Mouse (Mus musculus) liver, embryonic 16.5 days (tissue): ENCODE measurements around the gene Olfr702. TPM values are rescaled to one million over a fixed set of nuclear protein-coding genes. Genes with fewer than 3 reads are reported as not detected.

ENCODE experiments used
- ATAC-seq: fragments of 200-750 bp; cut with Nextera tagmentation; 2 replicates; pipeline ENCODE4 v1.8.0; 2017; ENCODE audit warnings: low read depth, mild to moderate bottlenecking, moderate number of reproducible peaks, moderate library complexity
- H3K27ac ChIP-seq: fragments of 300-500 bp; sonication (generic); 2 replicates; pipeline ENCODE4 v1.5.1; 2014; ENCODE audit warnings: mild to moderate bottlenecking, low read length
- H3K27me3 ChIP-seq: fragments of 300-500 bp; sonication (generic); 2 replicates; pipeline ENCODE4 v1.6.1; 2014; ENCODE audit warnings: low read depth, low read length, mixed read lengths; ENCODE audit not compliant: control insufficient read depth, insufficient read depth
- H3K36me3 ChIP-seq: fragments of 300-500 bp; sonication (generic); 2 replicates; pipeline ENCODE4 v1.6.1; 2014; ENCODE audit warnings: mild to moderate bottlenecking; ENCODE audit not compliant: control insufficient read depth, insufficient read depth
- H3K4me1 ChIP-seq: fragments of 300-500 bp; sonication (generic); 2 replicates; pipeline ENCODE4 v1.6.1; 2014; ENCODE audit warnings: low read depth, low read length, mixed read lengths; ENCODE audit not compliant: control insufficient read depth
- H3K4me2 ChIP-seq: fragments of 300-500 bp; sonication (generic); 2 replicates; pipeline ENCODE4 v1.6.1; 2014; ENCODE audit warnings: low read depth, low read length, mixed read lengths
- H3K4me3 ChIP-seq: fragments of 300-500 bp; sonication (generic); 2 replicates; pipeline ENCODE4 v1.5.1; 2014; ENCODE audit warnings: low read depth, mild to moderate bottlenecking, low read length
- H3K9ac ChIP-seq: fragments of 300-500 bp; sonication (generic); 2 replicates; pipeline ENCODE4 v1.6.1; 2014; ENCODE audit warnings: low read depth, low read length
- H3K9me3 ChIP-seq: fragments of 300-500 bp; sonication (generic); replicated peaks from 2 replicates; pipeline ENCODE4 v1.6.1; 2016; ENCODE audit warnings: low read length; ENCODE audit not compliant: control insufficient read depth
- WGBS: fragments of 180-500 bp; shearing (Covaris S2); extraction: QIAGEN DNeasy Blood & Tissue Kit; methylation state at CpG from one replicate; pipeline ENCODE4 v1.1.7; 2014; ENCODE audit not compliant: insufficient replicate concordance; 5-methylcytosine and 5-hydroxymethylcytosine counted together
- polyA plus RNA-seq: library from polyadenylated mRNA; unstranded; fragments of >200 nt; fragmentation: Nextera tagmentation; extraction: Ambion mirVana; gene quantifications from 2 replicates; pipeline ENCODE4 v1.2.1, GENCODE M21; 2015

The Olfr702 gene
- polyA plus RNA-seq, result not detected in 2 replicates

DNA sequence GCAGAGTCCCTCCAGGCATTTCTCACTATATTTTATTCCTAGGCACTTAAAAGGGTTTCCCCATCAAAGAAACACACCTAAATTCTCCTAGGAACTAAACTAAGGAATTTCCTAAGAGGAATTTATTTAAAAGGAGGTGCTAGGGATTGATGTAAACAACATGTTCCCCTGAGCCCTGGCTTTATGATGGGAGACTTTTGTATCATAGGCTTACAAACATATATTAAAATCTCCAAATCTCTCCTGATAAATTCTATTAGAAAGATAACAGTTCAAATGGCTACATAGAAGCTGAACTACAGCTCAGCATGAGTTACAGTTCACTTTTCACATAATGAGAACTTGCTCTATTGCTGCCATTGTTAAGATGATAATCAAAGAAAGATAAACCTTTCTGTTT lies at the start of gene Olfr702:
Gene Olfr702 (minus strand): TSS at position 101 of the 400 bp plus-strand sequence.
- H3K4me2 ChIP-seq, result no peak within 1 kb of the TSS
- H3K9ac ChIP-seq, result no peak within 1 kb of the TSS
- no peaks in the 10 kb centered on the region for H3K27me3 ChIP-seq
- no peaks in the 10 kb centered on the region for H3K36me3 ChIP-seq
- ATAC-seq, result no peak
- H3K27ac ChIP-seq, result no peak within 1 kb of the TSS
- H3K4me3 ChIP-seq, result no peak within 1 kb of the TSS
- no peaks in the 10 kb centered on the region for H3K4me1 ChIP-seq
- H3K9me3 ChIP-seq, result no peaks in the 10 kb centered on the region

DNA sequence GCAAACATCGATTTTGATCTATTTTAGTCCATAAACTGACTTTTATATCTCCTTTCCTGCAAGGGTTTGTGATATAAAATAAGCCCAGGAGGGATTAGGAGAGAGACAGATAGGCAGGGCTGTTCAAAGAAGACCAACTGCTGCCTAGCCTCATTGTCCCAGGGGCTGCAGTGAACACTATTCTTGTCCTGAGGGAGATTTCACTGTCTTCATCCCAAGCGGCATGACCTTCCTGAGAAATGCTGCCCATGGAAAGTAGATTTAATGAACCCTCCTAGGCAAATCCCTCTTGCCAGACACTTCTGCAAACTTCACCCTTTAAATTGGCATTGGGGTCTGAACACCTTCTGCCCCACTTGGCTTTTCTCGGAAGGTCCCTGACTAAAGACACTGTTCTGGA lies 43.1 kb upstream of the Olfr702 start, which contains the start of gene Olfr705:
Gene Olfr705 (minus strand): TSS at position 101 of the 400 bp plus-strand sequence.
- no peak within 1 kb of the TSS for H3K9ac ChIP-seq
- no peak for ATAC-seq
- H3K9me3 ChIP-seq, result no peaks in the 10 kb centered on the region

DNA sequence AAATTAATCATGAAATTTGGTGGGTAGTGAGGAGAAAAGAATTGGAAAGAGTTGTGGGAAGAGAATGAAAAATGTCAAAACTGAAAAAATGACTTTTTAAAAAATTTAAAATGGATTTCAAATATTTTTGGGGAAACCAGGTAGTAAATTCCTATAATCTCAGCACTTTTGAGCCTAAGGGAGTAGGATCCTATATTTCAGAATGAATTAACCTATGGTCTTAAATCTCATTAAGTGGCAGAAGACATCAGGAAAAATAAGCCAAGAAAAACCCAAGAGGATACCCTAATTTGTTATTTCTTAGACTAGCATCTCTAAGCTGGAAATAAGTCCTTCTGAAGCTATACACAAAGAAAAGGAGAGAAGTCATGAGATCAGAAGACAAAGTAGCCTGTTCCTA lies 29.2 kb upstream of the Olfr702 start, which contains the start of gene Olfr704:
Gene Olfr704 (plus strand): TSS at position 301 of the 400 bp plus-strand sequence.
- H3K9ac ChIP-seq, result no peak within 1 kb of the TSS
- H3K9me3 ChIP-seq, result no peaks in the 10 kb centered on the region
- no peak within 1 kb of the TSS for H3K4me3 ChIP-seq
- no peaks in the 10 kb centered on the region for H3K27me3 ChIP-seq
- no peak within 1 kb of the TSS for H3K27ac ChIP-seq
- no peaks in the 10 kb centered on the region for H3K36me3 ChIP-seq
- H3K4me2 ChIP-seq, result no peak within 1 kb of the TSS
- no peak for ATAC-seq
- H3K4me1 ChIP-seq, result no peaks in the 10 kb centered on the region

More for the DNA sequence above, 43.1 kb upstream of the Olfr702 start, which contains the start of gene Olfr705:
- Histone ChIP-seq H3K4me3 (no peak within 1 kb of the TSS), H3K36me3 (no peaks in the 10 kb centered on the region), H3K27ac (no peak within 1 kb of the TSS), H3K4me1 (no peaks in the 10 kb centered on the region), H3K27me3 (no peaks in the 10 kb centered on the region), H3K4me2 (no peak within 1 kb of the TSS)
- WGBS, result 48% methylated on average over 3 of the region's 3 CpGs

DNA sequence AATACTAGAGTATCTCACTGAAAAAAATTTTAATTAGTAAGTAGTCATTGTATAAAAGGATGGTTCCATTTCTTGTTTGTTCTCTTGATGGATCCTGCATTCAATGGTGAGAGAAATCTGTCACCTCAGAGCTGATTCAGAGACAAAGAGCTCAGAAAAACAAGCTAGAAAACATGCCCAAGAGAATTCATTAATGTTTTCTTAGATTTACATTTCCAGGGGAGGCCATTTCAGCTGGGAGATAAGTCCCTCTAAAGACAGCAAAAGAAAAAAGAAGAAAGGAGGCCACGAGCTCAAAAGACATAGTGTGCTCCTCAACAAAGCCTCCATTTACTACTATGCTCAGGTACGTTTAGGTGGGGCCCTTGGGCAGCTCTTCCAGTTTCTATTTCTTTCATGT lies 9.4 kb upstream of the Olfr702 start, which contains the start of gene Olfr703:
Gene Olfr703 (plus strand): TSS at position 301 of the 400 bp plus-strand sequence.
- WGBS, result 35% methylated on average over 2 of the region's 2 CpGs
- no peaks in the 10 kb centered on the region for H3K4me1 ChIP-seq

DNA sequence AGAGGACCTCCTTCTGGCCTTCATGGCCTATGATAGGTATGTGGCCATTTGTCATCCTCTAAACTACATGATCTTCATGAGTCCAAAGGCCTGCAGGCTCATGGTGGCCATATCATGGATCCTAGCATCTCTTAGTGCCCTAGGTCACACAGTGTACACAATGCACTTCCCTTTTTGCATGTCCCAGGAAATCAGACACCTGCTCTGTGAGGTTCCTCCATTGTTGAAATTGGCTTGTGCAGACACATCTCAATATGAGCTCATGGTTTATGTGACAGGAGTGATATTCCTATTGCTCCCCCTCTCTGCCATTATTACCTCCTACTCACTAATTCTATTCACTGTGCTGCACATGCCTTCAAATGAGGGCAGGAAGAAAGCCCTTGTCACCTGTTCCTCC lies 15.3 kb downstream of the Olfr702 start:
- H3K4me1 ChIP-seq, result no peaks in the 10 kb centered on the region
- ATAC-seq, result no peak
- H3K36me3 ChIP-seq, result no peaks in the 10 kb centered on the region
- no peaks in the 10 kb centered on the region for H3K27me3 ChIP-seq
- no peaks in the 10 kb centered on the region for H3K9me3 ChIP-seq
- no peak overlapping the region for H3K4me3 ChIP-seq
- H3K4me2 ChIP-seq, result no peak overlapping the region
- no peak overlapping the region for H3K27ac ChIP-seq
- no peak overlapping the region for H3K9ac ChIP-seq

More for the DNA sequence above, 9.4 kb upstream of the Olfr702 start, which contains the start of gene Olfr703:
- Histone ChIP-seq H3K4me3 (no peak within 1 kb of the TSS), H3K36me3 (no peaks in the 10 kb centered on the region), H3K9ac (no peak within 1 kb of the TSS), H3K9me3 (no peaks in the 10 kb centered on the region), H3K27me3 (no peaks in the 10 kb centered on the region), H3K27ac (no peak within 1 kb of the TSS), H3K4me2 (no peak within 1 kb of the TSS)
- ATAC-seq, result no peak

DNA sequence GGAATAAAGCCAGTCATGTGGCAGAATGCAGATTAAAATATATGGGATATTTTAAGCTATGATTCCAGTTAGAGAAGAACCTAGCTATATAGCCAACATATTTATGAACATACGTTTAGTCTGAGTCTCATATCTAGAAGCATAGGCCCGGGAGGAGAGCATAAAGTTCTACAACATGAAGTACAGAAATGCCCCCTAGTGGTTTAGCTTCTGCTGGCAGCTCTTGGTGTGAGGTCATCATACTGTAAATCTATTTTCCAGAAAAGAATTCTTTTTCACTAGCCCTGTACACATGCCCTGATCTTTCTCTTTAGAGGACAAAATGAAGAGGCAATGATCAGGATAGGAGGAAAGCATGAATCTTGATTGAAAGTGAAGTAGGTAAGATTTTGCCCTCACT lies 17.9 kb downstream of the Olfr702 start:
- Histone ChIP-seq H3K27ac (no peak overlapping the region), H3K9me3 (no peaks in the 10 kb centered on the region), H3K4me1 (no peaks in the 10 kb centered on the region), H3K4me2 (no peak overlapping the region), H3K27me3 (no peaks in the 10 kb centered on the region), H3K9ac (no peak overlapping the region), H3K4me3 (no peak overlapping the region), H3K36me3 (no peaks in the 10 kb centered on the region)
- no peak for ATAC-seq
- WGBS, result 18% methylated on average over 2 of the region's 2 CpGs

DNA sequence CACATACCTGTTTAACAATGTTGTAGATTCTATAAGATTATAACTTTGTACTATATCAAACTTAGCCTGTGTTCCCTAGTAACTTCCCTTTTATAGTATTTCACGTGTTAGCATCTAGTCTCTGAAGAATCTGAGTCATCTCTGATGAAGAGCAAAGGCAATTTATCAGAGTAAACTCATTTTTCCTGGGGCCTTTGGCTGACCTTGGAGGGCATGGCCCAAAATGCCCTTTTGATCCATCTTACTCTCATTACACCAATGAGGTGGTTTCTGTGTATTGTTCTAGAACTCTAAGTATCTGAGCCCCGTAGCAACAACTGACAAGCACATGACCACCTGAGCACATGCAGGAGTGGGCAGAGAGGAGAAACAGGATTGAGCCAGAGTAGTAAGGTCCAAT lies 19.9 kb downstream of the Olfr702 start, which contains the start of gene Olfr701:
Gene Olfr701 (plus strand): TSS at position 301 of the 400 bp plus-strand sequence.
- Histone ChIP-seq H3K27ac (no peak within 1 kb of the TSS), H3K4me3 (no peak within 1 kb of the TSS), H3K36me3 (no peaks in the 10 kb centered on the region), H3K4me1 (no peaks in the 10 kb centered on the region), H3K9ac (no peak within 1 kb of the TSS), H3K9me3 (no peaks in the 10 kb centered on the region), H3K27me3 (no peaks in the 10 kb centered on the region), H3K4me2 (no peak within 1 kb of the TSS)
- WGBS, result 35% methylated on average over 2 of the region's 2 CpGs
- ATAC-seq, result no peak

DNA sequence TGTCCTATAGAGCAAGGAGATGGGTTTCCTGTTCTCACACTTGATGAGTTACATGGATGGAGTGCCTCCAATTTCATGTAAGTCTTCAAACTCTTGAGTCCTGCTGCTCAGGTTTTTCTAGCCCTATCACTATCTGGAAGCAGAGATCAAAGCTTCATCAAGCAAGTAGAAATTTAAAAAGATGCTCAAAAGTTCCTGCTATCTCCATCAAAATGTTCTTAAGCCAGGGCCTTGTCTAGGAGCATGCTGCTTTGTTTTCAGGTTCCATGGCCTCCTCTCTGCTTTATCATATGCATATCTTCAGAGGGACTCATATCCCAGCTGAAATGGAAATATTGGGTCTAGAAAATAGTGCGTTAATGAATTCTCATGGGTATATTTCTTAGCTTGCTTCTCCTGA lies 25.0 kb downstream of the Olfr702 start, which contains the start of gene Olfr700:
Gene Olfr700 (minus strand): TSS at position 101 of the 400 bp plus-strand sequence.
- Histone ChIP-seq H3K4me3 (no peak within 1 kb of the TSS), H3K36me3 (no peaks in the 10 kb centered on the region), H3K27ac (no peak within 1 kb of the TSS), H3K27me3 (no peaks in the 10 kb centered on the region), H3K4me2 (no peak within 1 kb of the TSS), H3K9ac (no peak within 1 kb of the TSS), H3K9me3 (no peaks in the 10 kb centered on the region), H3K4me1 (no peaks in the 10 kb centered on the region)
- 67% methylated on average over 1 of the region's 1 CpGs for WGBS
- ATAC-seq, result no peak

DNA sequence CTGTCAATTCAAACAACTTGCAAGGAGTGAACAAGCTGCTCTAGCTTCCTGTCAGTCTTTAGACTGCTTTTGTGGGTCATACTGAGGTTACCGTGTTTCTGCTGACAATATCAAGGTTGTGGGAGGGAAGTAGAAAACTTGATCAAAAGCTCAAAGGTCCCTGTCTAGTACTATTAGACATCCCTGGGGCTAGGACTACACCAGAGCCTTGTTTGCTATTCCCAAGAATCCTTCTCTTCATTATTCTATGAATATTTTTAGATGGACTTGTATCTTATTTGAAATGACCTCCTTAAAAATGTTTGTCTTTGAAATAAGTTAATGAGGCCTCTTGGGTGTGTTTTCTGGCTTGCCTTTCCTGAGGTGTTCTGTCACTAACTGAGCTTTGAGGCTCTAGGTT lies 40.6 kb downstream of the Olfr702 start, which contains the start of gene Olfr699:
Gene Olfr699 (minus strand): TSS at position 101 of the 400 bp plus-strand sequence.
- Histone ChIP-seq H3K36me3 (no peaks in the 10 kb centered on the region), H3K4me3 (no peak within 1 kb of the TSS), H3K9me3 (no peaks in the 10 kb centered on the region), H3K9ac (no peak within 1 kb of the TSS), H3K27ac (no peak within 1 kb of the TSS), H3K4me1 (no peaks in the 10 kb centered on the region), H3K4me2 (no peak within 1 kb of the TSS), H3K27me3 (no peaks in the 10 kb centered on the region)
- WGBS, result 45% methylated on average over 1 of the region's 1 CpGs
- ATAC-seq, result no peak
